Mouse (Mus musculus) adrenal gland, postnatal 10 days (tissue): Measurements from ENCODE around the gene Slc25a51. TPM values are rescaled to one million over a fixed set of nuclear protein-coding genes. Genes with fewer than 3 reads are reported as not detected.
"Not testable (repeated sequence)": the region's sequence is repeated elsewhere in the genome, so short reads cannot be mapped to it uniquely, and the experiment has no call there.

ENCODE experiments used
- DNase-seq: peaks from one replicate; pipeline ENCODE4 v3.0.0; 2021; ENCODE audit warnings: mixed read lengths
- microRNA-seq: library from miRNA; unstranded; fragments of <30 nt; microRNA quantifications from one replicate; pipeline ENCODE4 v1.2.0, GENCODE M21; 2021
- total RNA-seq, 2 experiments: library from RNA; stranded (reverse); gene quantifications; 2 replicates each; pipeline ENCODE4 v1.2.3; 2021

The Slc25a51 gene
- total RNA-seq, 2 experiments from 2014 or later: 360 to 448 TPM

- no peak for DNase-seq
Observed at GRCm38 (mm10) chr4:45399421-45400210, 8.9 kb downstream of the Slc25a51 start.

DNA sequence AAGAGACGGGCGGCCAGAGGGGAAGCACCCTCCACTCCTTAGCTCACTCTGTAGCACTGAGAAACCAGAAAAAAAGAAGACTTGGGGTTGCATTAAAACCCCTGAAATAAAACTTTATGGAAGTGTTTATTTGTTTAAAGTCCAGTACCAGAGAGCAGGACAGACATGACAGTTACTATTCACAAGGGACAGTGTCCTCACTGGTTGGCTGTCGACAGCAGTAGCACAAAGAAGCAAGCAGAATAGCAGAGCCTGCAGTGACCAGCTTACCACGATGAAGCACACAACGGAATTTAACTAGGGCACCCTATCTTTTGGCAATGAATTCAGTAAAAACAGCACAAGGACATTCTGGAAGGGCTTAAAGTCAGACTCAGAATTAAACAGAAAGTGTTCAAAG lies 10.3 kb downstream of the Slc25a51 start:
- not testable (repeated sequence) for DNase-seq

DNA sequence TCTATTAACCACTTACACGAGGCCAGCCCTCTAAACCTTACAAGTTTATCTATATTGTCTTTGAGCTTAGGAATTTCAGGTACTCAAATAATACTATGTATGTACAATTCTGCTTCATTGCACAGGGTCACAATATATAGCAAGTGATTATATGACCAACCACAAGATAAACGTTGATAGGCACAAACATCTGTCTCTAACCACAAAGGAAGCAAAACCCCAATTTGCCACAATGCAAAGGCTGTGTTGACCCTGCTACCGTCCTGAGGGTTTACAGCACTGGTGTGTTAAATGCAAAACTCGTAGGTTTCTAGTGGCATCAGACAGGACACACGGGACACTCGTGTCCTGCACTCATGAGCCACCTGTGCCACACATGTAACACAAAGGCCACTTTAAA lies 12.4 kb downstream of the Slc25a51 start:
- not testable (repeated sequence) for DNase-seq

DNA sequence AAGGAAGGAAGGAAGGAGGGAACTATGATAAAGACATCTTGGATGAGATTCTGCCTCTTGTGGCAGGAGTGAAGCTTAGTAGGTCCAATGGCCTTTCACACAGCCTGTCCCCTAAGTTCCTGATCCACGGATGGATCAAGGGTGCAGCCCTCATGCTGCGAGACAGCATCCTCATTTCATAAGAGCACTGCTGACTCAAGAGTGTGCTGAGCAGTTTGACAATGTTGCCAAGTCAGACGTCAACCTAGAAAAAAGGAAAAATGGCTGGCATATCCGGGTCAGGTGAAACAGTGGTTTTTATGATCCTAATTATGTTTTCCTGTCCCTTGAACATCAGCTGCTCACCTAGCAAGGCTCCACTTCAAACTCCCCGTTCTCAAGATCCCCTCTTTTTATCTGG lies 14.9 kb downstream of the Slc25a51 start:
- DNase-seq: no peak

DNA sequence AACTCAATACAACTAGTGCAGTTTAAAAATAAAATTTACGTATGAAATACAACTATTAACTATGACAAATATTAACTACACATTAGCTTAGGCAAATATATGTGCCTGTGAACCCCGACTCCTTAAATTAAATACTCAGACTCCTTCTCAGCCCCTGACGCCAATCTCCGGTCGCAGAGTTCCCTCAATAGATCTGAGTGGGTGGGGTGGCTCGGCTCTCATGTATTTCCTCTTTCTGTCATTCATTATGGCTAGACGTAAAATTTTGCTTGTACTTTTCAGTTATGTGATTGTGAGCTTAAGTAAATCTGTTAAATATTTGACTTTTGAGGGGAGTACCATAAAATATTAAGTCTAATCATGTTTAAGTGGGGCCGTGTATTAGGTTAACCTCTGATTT lies 15.6 kb downstream of the Slc25a51 start:
- DNase-seq: no peak

- no peak for DNase-seq
Observed at GRCm38 (mm10) chr4:45392572-45392971, 16.0 kb downstream of the Slc25a51 start.

GRCm38 (mm10) chr4:45392099-45392498 lies 16.5 kb downstream of the Slc25a51 start:
- DNase-seq: no peak

- DNase-seq: not testable (repeated sequence)
Observed at GRCm38 (mm10) chr4:45387296-45387695, 21.3 kb downstream of the Slc25a51 start.

DNA sequence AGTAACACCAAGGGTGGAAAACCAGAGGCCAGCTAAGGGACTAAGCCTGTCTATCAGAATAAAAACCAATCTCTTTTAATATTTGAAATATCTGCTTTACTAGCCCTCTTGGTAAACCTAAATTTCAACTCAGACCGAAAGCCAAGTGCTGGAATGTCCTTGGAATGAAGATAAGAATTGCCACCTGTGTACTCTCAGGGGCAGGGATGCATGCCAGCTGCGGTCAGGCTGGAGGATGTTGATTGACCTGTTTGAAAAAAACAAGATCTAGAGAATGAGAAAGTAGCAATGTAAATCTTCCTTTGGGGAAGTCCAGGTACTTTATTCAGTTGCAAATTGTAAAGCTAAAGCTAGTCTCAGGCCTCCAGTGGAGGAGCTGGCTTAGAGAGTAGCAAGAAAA lies 26.4 kb downstream of the Slc25a51 start:
- not testable (repeated sequence) for DNase-seq

- DNase-seq: not testable (repeated sequence)
Observed at GRCm38 (mm10) chr4:45380903-45381580, 27.5 kb downstream of the Slc25a51 start.

DNA sequence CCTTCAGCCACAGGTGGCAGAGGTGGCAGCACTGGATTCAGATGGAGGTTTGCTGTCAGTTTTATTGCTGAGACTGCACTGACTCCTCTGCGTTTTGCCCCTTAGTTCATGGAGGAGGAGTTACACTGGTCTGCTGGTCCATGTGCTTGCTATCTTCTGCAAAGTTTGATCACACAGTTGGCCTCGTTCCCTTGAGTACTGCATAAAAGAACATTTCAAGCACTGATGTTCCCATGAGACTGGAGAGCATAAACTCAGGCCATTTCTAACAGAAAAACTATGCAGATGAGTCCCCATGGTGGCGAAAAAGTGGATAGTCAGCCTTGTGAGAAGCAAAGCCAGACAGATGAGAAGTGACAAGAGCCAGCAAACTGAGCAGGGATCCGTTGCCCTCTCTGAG lies 32.0 kb downstream of the Slc25a51 start:
- DNase-seq: peak; percentile 12

DNA sequence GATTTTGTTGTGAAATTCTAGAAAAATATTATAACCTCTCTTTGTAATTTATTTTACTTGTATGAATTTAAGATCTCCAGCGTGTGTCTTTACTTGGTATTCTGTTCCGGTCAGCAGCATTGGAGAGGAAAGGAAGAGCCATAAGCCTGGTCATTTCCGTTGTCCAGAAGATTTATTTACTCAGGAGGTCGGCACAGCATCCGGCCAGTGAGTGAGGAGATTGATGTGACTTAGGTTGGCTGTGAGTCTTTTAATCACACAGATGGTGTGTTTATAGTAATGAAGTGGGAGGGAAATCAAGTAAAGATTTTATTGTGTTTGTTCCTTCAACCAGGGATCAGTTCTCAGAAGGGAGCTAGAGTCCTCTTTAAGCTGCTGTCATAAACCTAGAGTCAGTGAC lies 33.7 kb downstream of the Slc25a51 start:
- no peak for DNase-seq

GRCm38 (mm10) chr4:45371261-45371660 lies 37.3 kb downstream of the Slc25a51 start:
- DNase-seq: no peak

DNA sequence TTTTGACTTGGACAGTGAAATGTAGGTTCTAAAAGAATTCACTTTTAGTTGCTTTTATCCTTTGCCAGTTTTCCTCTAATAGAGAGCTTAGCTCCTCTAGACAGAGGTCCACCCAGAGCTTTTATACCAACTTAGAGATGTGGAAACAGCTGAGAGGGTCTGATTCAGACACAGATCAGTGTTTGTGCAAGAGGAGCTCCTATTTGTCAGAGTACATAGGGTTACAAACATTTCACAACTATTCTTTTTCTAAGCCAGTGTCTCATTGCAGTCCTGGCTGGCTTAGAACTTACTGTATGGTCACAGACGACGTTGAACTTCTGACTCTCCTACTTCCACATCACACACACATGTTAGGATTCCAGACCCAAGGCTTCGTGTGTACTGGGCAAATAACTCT lies 51.9 kb downstream of the Slc25a51 start:
- no peak for DNase-seq

Small RNAs within 50 kb of the gene (microRNA-seq; reads per million reads assigned to microRNA genes)
- not detected for gene Gm25692

Other genes with a start within 250 kb of the Slc25a51 start
- gene Frmpd1, start 223.9 kb downstream of the Slc25a51 start, total RNA-seq: 1 to 10 TPM; 6.3 to 7.3 TPM
- 10 to 100 TPM in 1 of 2 experiments, 1 to 10 TPM in 1; 8.4 to 12.0 TPM for gene Trmt10b, start 111.6 kb downstream of the Slc25a51 start, total RNA-seq
- gene Dcaf10, start 66.7 kb downstream of the Slc25a51 start, total RNA-seq: 10 to 100 TPM; 25.4 to 28.4 TPM
- 10 to 100 TPM; 22.8 to 24.5 TPM for gene Exosc3, start 66.0 kb downstream of the Slc25a51 start, total RNA-seq
- gene Shb, start 123.7 kb upstream of the Slc25a51 start, total RNA-seq: 10 to 100 TPM; 40.4 to 72.5 TPM